Mouse (Mus musculus) limb, embryonic 14.5 days (tissue): ENCODE data around the gene Slc6a4. TPM values are rescaled to one million over a fixed set of nuclear protein-coding genes. Genes with fewer than 3 reads are reported as not detected.

Source experiments
- ATAC-seq: fragments of 200-750 bp; cut with Nextera tagmentation; 2 replicates; pipeline ENCODE4 v1.8.0; 2017; ENCODE audit warnings: low read depth, moderate number of reproducible peaks, moderate TSS enrichment; ENCODE audit not compliant: low FRiP score
- DNase-seq: peaks from one replicate; pipeline ENCODE4 v3.0.0-alpha.2; 2015; ENCODE audit warnings: low spot score
- H3K27ac ChIP-seq: fragments of 300-500 bp; sonication (generic); replicated peaks from 2 replicates; pipeline ENCODE4 v1.5.1; 2014; ENCODE audit warnings: low read depth, mild to moderate bottlenecking, low read length, moderate library complexity, mixed read lengths
- H3K27me3 ChIP-seq: fragments of 300-500 bp; sonication (generic); 2 replicates; pipeline ENCODE4 v1.6.1; 2014; ENCODE audit warnings: low read length, mixed read lengths; ENCODE audit not compliant: control insufficient read depth, insufficient read depth
- H3K36me3 ChIP-seq: fragments of 300-500 bp; sonication (generic); 2 replicates; pipeline ENCODE4 v1.6.1; 2014; ENCODE audit warnings: mild to moderate bottlenecking, low read length, moderate library complexity, mixed read lengths; ENCODE audit not compliant: control insufficient read depth, insufficient read depth
- H3K4me1 ChIP-seq: fragments of 300-500 bp; sonication (generic); 2 replicates; pipeline ENCODE4 v1.6.1; 2014; ENCODE audit warnings: antibody characterized with exemption, low read length, mixed read lengths; ENCODE audit not compliant: control insufficient read depth, insufficient read depth
- H3K4me2 ChIP-seq: fragments of 300-500 bp; sonication (generic); replicated peaks from 2 replicates; pipeline ENCODE4 v1.6.1; 2014; ENCODE audit warnings: low read depth, mild to moderate bottlenecking, low read length, moderate library complexity; ENCODE audit not compliant: severe bottlenecking
- H3K4me3 ChIP-seq: fragments of 300-500 bp; sonication (generic); replicated peaks from 2 replicates; pipeline ENCODE4 v1.5.1; 2014; ENCODE audit warnings: low read length
- H3K9ac ChIP-seq: fragments of 300-500 bp; sonication (generic); 2 replicates; pipeline ENCODE4 v1.6.1; 2014; ENCODE audit warnings: mild to moderate bottlenecking, low read depth, low read length, moderate library complexity; ENCODE audit not compliant: severe bottlenecking
- H3K9me3 ChIP-seq: fragments of 300-500 bp; sonication (generic); 2 replicates; pipeline ENCODE4 v1.6.1; 2016; ENCODE audit warnings: low read length; ENCODE audit not compliant: control insufficient read depth
- POLR2A ChIP-seq: fragments of 200-500 bp; IDR thresholded peaks from 2 replicates; pipeline ENCODE4 v1.8.0; 2012; ENCODE audit warnings: inconsistent platforms, mild to moderate bottlenecking, moderate library complexity, borderline replicate concordance; ENCODE audit not compliant: insufficient read depth, insufficient read length; ENCODE audit errors: extremely low read depth
- WGBS: fragments of 180-500 bp; shearing (Covaris S2); extraction: QIAGEN DNeasy Blood & Tissue Kit; methylation state at CpG from one replicate; pipeline ENCODE4 v1.1.7; 2014; 5-methylcytosine and 5-hydroxymethylcytosine counted together
- microRNA counts: library from miRNA; unstranded; fragments of <30 nt; microRNA quantifications from one replicate; lab custom pipeline; 2016
- microRNA-seq: library from miRNA; unstranded; fragments of <30 nt; microRNA quantifications from one replicate; pipeline ENCODE4, GENCODE M21; 2016
- polyA plus RNA-seq, 2 experiments: library from polyadenylated mRNA; depleted of rRNA in 1 of 2; stranded (reverse) in 1 of 2; unstranded in 1 of 2; fragments of >200 nt; fragmentation: Nextera tagmentation in 1 of 2; extraction: Ambion mirVana in 1 of 2; gene quantifications; 2 replicates each; pipeline versions ENCODE4 v1.2.1 to v1.2.3; 2012 to 2014

The Slc6a4 gene
- polyA plus RNA-seq, 2 experiments = 0.79 to 1.2 TPM

DNA sequence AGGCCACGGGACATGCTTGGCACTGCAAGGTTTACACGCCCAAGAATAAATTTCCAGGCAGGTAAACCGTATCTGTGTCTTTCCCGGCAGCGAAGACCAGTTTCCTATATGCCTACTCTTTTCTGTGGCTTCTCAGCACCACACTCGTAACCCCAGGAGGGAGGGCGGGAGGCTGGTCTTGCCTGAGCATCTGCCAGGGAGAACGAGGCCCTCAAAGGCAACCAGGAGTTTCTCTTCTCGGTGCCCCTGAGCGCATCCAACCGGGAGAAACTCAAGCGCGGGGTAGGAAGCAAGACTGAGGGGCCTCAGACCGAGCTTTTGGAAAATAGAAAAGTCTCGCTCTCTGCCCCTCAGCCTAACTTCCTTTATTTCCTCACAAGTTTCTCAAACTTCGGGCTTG is 79.4 kb downstream of the Slc6a4 start:
- H3K4me2 ChIP-seq = peak overlapping the region; percentile 82
- TF ChIP-seq POLR2A = no peak
- H3K4me3 ChIP-seq = peak overlapping the region; percentile 87
- peak overlapping the region; percentile 67 for H3K27ac ChIP-seq
- no peaks in the 10 kb centered on the region for H3K9me3 ChIP-seq
- DNase-seq (no peak), ATAC-seq (no peak)
- H3K9ac ChIP-seq = peak overlapping the region; percentile 82
- H3K4me1 ChIP-seq = no peaks in the 10 kb centered on the region
- H3K36me3 ChIP-seq = peaks cover 35% of the 10 kb centered on the region
- 4% methylated on average over 16 of the region's 16 CpGs for WGBS
- no peaks in the 10 kb centered on the region for H3K27me3 ChIP-seq

DNA sequence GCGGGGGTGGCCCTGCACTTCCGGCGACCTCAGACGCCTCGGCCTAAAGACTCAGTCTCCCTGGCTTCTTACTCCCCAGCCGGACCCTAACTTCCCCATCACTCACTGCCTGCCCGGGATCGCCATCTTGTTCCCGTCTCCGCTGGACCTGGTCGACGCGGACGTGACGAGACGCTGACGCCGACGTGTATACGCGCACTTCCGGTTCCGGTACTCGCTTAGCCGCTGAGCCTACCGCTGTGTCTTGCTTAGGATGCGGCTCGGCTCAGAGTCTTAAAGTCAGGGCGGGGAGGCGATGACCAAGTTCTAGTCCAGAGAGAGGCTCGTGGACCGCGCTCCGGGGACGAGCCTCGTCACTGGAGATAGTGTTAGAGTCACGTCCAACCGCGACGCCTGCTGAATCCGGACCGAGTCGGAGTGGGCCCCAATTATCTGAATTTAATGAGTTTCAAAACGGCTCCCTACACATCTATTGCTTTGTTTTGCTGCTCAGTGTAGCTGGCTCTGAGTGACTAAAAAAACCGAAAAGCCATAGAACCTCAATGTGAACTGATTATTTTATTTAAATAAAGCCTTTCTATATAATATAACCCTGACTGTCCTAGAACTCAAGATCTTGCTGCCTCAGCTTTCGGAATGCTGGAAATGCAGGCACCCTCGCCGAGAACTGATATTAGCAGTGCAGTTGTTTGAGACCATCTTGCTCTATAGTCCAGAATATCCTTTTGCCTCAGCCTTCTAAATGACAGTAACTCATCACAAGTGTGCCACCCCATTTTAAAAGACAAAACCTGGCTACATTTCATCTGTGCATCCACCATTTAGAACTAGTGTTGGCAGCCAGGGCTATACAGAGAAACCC is 80.1 kb downstream of the Slc6a4 start, which contains the start of gene Nsrp1:
TSS of gene Nsrp1 (minus strand) at position 163 of the 862 bp plus-strand sequence.
- Histone ChIP-seq H3K36me3 (peaks cover 28% of the 10 kb centered on the region), H3K4me1 (no peaks in the 10 kb centered on the region), H3K4me2 (peak within 1 kb of the TSS; percentile 82), H3K4me3 (peak within 1 kb of the TSS; percentile 87), H3K27me3 (no peaks in the 10 kb centered on the region), H3K9ac (peak within 1 kb of the TSS; percentile 82), H3K9me3 (no peaks in the 10 kb centered on the region), H3K27ac (peak within 1 kb of the TSS; percentile 67)
- TF ChIP-seq POLR2A = peak; percentile 98; the same call in 1 of the 2 replicates
- WGBS = 4% methylated on average over 48 of the region's 48 CpGs
- ATAC-seq = peak; percentile 98
- DNase-seq = peak; percentile 94

- H3K27ac ChIP-seq = no peak overlapping the region
- H3K4me1 ChIP-seq = no peaks in the 10 kb centered on the region
- no peaks in the 10 kb centered on the region for H3K9me3 ChIP-seq
- WGBS = 100% methylated on average over 1 of the region's 1 CpGs
- no peak overlapping the region for H3K9ac ChIP-seq
- DNase-seq = no peak
- no peaks in the 10 kb centered on the region for H3K27me3 ChIP-seq
- no peak for ATAC-seq
- H3K4me2 ChIP-seq = no peak overlapping the region
- peaks cover 20% of the 10 kb centered on the region for H3K36me3 ChIP-seq
- no peak for TF ChIP-seq POLR2A
- H3K4me3 ChIP-seq = no peak overlapping the region
Observed at GRCm38 (mm10) chr11:77079361-77079760, 81.0 kb downstream of the Slc6a4 start.

MicroRNAs within 50 kb of the gene (microRNA counts, 519-probe panel; counts per million panel counts)
- 3,173 counts per million, percentile 60 among the panel's probes with 10 or more counts for microRNA mmu-miR-423-3p (lab: Ali Mortazavi, UCI)
- 3,129 counts per million, percentile 60 among the panel's probes with 10 or more counts for microRNA mmu-miR-423-5p (lab: Ali Mortazavi, UCI)

Small RNA genes lying within 50 kb of the gene (microRNA-seq; reads per million reads assigned to microRNA genes)
- gene Mir423 = 2,607 reads per million, percentile 81 among the genes with 10 or more reads in this experiment

Other genes starting within 250 kb of the Slc6a4 start
- gene Gosr1, start 235.0 kb upstream of the Slc6a4 start, polyA plus RNA-seq (2012; rRNA removed) = 24.7 and 26.0 TPM in 2 replicates
- 36.3 and 37.0 TPM in 2 replicates for gene Gosr1, start 235.0 kb upstream of the Slc6a4 start, polyA plus RNA-seq (2014; fragmentation: Nextera tagmentation; extraction: Ambion mirVana)
- 24.9 and 25.1 TPM in 2 replicates for gene Cpd, start 151.6 kb upstream of the Slc6a4 start, polyA plus RNA-seq (2012; rRNA removed)
- gene Cpd, start 151.6 kb upstream of the Slc6a4 start, polyA plus RNA-seq (2014; fragmentation: Nextera tagmentation; extraction: Ambion mirVana) = 21.0 and 21.7 TPM in 2 replicates
- 0.09 and 0.17 TPM in 2 replicates for gene Tmigd1, start 96.4 kb upstream of the Slc6a4 start, polyA plus RNA-seq (2012; rRNA removed)
- gene Tmigd1, start 96.4 kb upstream of the Slc6a4 start, polyA plus RNA-seq (2014; fragmentation: Nextera tagmentation; extraction: Ambion mirVana) = 0.33 and 0.36 TPM in 2 replicates
- gene Blmh, start 73.8 kb upstream of the Slc6a4 start, polyA plus RNA-seq (2012; rRNA removed) = 44.3 and 64.8 TPM in 2 replicates
- 138 and 146 TPM in 2 replicates for gene Blmh, start 73.8 kb upstream of the Slc6a4 start, polyA plus RNA-seq (2014; fragmentation: Nextera tagmentation; extraction: Ambion mirVana)
- 5.2 and 12.5 TPM in 2 replicates for gene Nsrp1, start 79.8 kb downstream of the Slc6a4 start, polyA plus RNA-seq (2012; rRNA removed)
- gene Nsrp1, start 79.8 kb downstream of the Slc6a4 start, polyA plus RNA-seq (2014; fragmentation: Nextera tagmentation; extraction: Ambion mirVana) = 65.1 and 67.6 TPM in 2 replicates
- gene Efcab5, start 190.4 kb downstream of the Slc6a4 start, polyA plus RNA-seq (2012; rRNA removed) = 0.50 and 1.0 TPM in 2 replicates
- 0.14 and 0.36 TPM in 2 replicates for gene Efcab5, start 190.4 kb downstream of the Slc6a4 start, polyA plus RNA-seq (2014; fragmentation: Nextera tagmentation; extraction: Ambion mirVana)
- 7.7 and 8.2 TPM in 2 replicates for gene Ssh2, start 217.7 kb downstream of the Slc6a4 start, polyA plus RNA-seq (2012; rRNA removed)
- 10.0 TPM in 2 replicates for gene Ssh2, start 217.7 kb downstream of the Slc6a4 start, polyA plus RNA-seq (2014; fragmentation: Nextera tagmentation; extraction: Ambion mirVana)